Comparison of ENCODE assay signal across 25 mouse cellular contexts in the genomic region with DNA sequence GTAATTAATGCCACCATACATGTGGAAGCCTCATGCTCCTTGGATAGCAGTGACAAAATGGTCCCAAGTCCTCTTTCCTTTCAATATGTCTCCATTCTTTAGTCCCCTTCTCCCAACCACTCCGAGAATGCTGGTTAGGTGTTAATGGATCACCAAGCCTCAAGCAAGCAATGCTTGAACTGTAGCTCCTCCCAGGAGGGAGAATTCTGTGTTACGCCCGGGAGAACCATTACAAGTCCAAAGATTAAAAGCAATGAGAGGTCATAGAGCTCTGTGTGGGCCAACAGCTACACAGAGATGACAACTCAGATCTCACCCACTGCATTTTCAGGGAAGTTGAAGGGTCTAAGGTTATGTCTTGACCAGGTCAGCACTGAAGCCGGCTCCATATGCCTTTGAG. TPM values are rescaled to one million over a fixed set of nuclear protein-coding genes. Genes with fewer than 3 reads are reported as not detected.
DNase-seq lines count a peak whose midpoint lies in the region; ATAC-seq and TF ChIP-seq lines count a peak whose summit lies in the region.
"Had no signal": no experiment of that assay in that cellular context is flagged by ENCODE, and none has a peak within 500 bp of the region (broad histone marks: within the 10 kb centered on the region; RNA-seq: fewer than 3 reads in every experiment).

No protein-coding gene starts in this region.

- H3K36me3 ChIP-seq in kidney, adult 2 months (ENCODE audit: control insufficient read depth, insufficient read depth, low read length), result no peaks in the 10 kb centered on the region
- H3K36me3 ChIP-seq in kidney, embryonic 14.5 days (ENCODE audit: control insufficient read depth, insufficient read depth, low read length), result no peaks in the 10 kb centered on the region
- no peaks in the 10 kb centered on the region for H3K36me3 ChIP-seq in testis, adult 2 months (ENCODE audit: control insufficient read depth, insufficient read depth, low read length)
- H3K36me3 ChIP-seq: embryonic facial prominence, embryonic 13.5 days; embryonic facial prominence, embryonic 15.5 days; forebrain, embryonic 10.5 days; forebrain, embryonic 12.5 days had no signal

- DNase-seq in kidney, adult 2 months, result peak; percentile 81
- no peak for DNase-seq in kidney, adult 18-20 months
- peak; percentile 83 for DNase-seq in kidney, adult 9 months
- no peak for DNase-seq in testis, postnatal 14 days (ENCODE audit: low spot score)
- DNase-seq: adrenal gland, adult 2 months; adrenal gland, postnatal 10 days; adrenal gland, postnatal 25 days; cerebellum, adult 11 months; cerebellum, adult 18-20 months; cerebellum, adult 8-10 months; cerebellum, adult 9-11 months; cerebellum, postnatal 14 days; cerebellum, postnatal 36 days; embryo, embryonic 11 days had no signal

- H3K4me2 ChIP-seq in kidney, embryonic 14.5 days (replicated peaks; ENCODE audit: low read depth, low read length), result no peak overlapping the region
- H3K4me2 ChIP-seq: embryonic facial prominence, embryonic 13.5 days; embryonic facial prominence, embryonic 15.5 days; forebrain, embryonic 12.5 days had no signal

- TF ChIP-seq POLR2A in kidney, adult 2 months (IDR thresholded peaks at IDR 0.05; ENCODE audit: low read depth, low read length), result no peak
- no peak for TF ChIP-seq POLR2A in testis, adult 2 months (IDR thresholded peaks at IDR 0.05; ENCODE audit: control insufficient read depth, low read depth, low read length)

- 41% methylated on average over 4 of the region's 4 CpGs for WGBS in kidney, adult 2 months
- WGBS in kidney, embryonic 14.5 days, result 66% methylated on average over 4 of the region's 4 CpGs

- peaks cover 6% of the 10 kb centered on the region for H3K4me1 ChIP-seq in kidney, adult 2 months (ENCODE audit: control insufficient read depth, insufficient read depth, low read length)
- no peaks in the 10 kb centered on the region for H3K4me1 ChIP-seq in kidney, embryonic 14.5 days (ENCODE audit: control insufficient read depth, insufficient read depth, low read length)
- H3K4me1 ChIP-seq in testis, adult 2 months (ENCODE audit: control insufficient read depth, insufficient read depth, low read length), result no peaks in the 10 kb centered on the region
- H3K4me1 ChIP-seq: embryonic facial prominence, embryonic 13.5 days; embryonic facial prominence, embryonic 15.5 days; forebrain, embryonic 10.5 days; forebrain, embryonic 12.5 days had no signal

- ATAC-seq in kidney, embryonic 14.5 days (ENCODE audit: low FRiP score, low TSS enrichment), result no peak
- ATAC-seq: forebrain, embryonic 14.5 days had no signal

- H3K4me3 ChIP-seq in kidney, adult 2 months (ENCODE audit: insufficient read depth, low read depth, low read length), result no peak overlapping the region
- no peak overlapping the region for H3K4me3 ChIP-seq in kidney, embryonic 14.5 days (ENCODE audit: low read length)
- H3K4me3 ChIP-seq in testis, adult 2 months (ENCODE audit: control insufficient read depth, low read depth, low read length), result peak overlapping the region; percentile 50; the same call in 1 of the 2 replicates
- H3K4me3 ChIP-seq: embryonic facial prominence, embryonic 13.5 days; embryonic facial prominence, embryonic 15.5 days; erythroblast, embryonic 14.5 days; forebrain, embryonic 10.5 days; forebrain, embryonic 12.5 days had no signal

- H3K27ac ChIP-seq in kidney, adult 2 months (ENCODE audit: insufficient read depth, low read depth, low read length), result no peak overlapping the region
- no peak overlapping the region for H3K27ac ChIP-seq in kidney, embryonic 14.5 days (ENCODE audit: low read depth, low read length)
- no peak overlapping the region for H3K27ac ChIP-seq in testis, adult 2 months (ENCODE audit: control insufficient read depth, insufficient read depth, low read depth, low read length)
- H3K27ac ChIP-seq: embryonic facial prominence, embryonic 13.5 days; embryonic facial prominence, embryonic 15.5 days; forebrain, embryonic 10.5 days; forebrain, embryonic 12.5 days had no signal

- H3K9me3 ChIP-seq in kidney, embryonic 14.5 days (ENCODE audit: control insufficient read depth, low read length), result no peaks in the 10 kb centered on the region
- H3K9me3 ChIP-seq: embryonic facial prominence, embryonic 13.5 days; embryonic facial prominence, embryonic 15.5 days; forebrain, embryonic 10.5 days; forebrain, embryonic 12.5 days had no signal

- no peaks in the 10 kb centered on the region for H3K27me3 ChIP-seq in kidney, adult 2 months (replicated peaks; ENCODE audit: control insufficient read depth, insufficient read depth, low read length)
- peaks cover 4% of the 10 kb centered on the region; the same call in 1 of the 2 replicates for H3K27me3 ChIP-seq in kidney, embryonic 14.5 days (ENCODE audit: control insufficient read depth, insufficient read depth, low read length)
- no peaks in the 10 kb centered on the region for H3K27me3 ChIP-seq in testis, adult 2 months (ENCODE audit: control insufficient read depth, insufficient read depth, low read length)

- H3K9ac ChIP-seq in kidney, embryonic 14.5 days (ENCODE audit: low read depth, low read length), result no peak overlapping the region
- H3K9ac ChIP-seq: embryonic facial prominence, embryonic 13.5 days; embryonic facial prominence, embryonic 15.5 days; forebrain, embryonic 12.5 days had no signal

- no peak for TF ChIP-seq CTCF in kidney, adult 2 months (conservative IDR thresholded peaks at IDR 0.05; ENCODE audit: insufficient read depth, insufficient read length, low read depth, low read length)
- TF ChIP-seq CTCF in testis, adult 2 months (IDR thresholded peaks at IDR 0.05; ENCODE audit: control insufficient read depth, insufficient read depth, insufficient replicate concordance, low read depth, low read length), result no peak

RNA-seq across cellular contexts. Expression of a gene that starts 14.8 kb away (rescaled TPM):
- not detected in 2 replicates for polyA plus RNA-seq in kidney, adult 2 months (2012; rRNA removed)
- polyA plus RNA-seq in kidney, embryonic 14.5 days (2014; fragmentation: Nextera tagmentation; extraction: Ambion mirVana), result not detected in 2 replicates
- 0.02 and 0.08 TPM in 2 replicates for polyA plus RNA-seq in testis, adult 2 months (2012; rRNA removed)
- polyA plus RNA-seq: adrenal gland, adult 2 months; C2C12; embryonic facial prominence, embryonic 13.5 days; embryonic facial prominence, embryonic 15.5 days; erythroblast, embryonic 14.5 days; forebrain, embryonic 10.5 days; forebrain, embryonic 12.5 days; forebrain, embryonic 14.5 days had no signal

RNA-seq across cellular contexts. Expression of a gene that starts 37.8 kb away (rescaled TPM):
- polyA plus RNA-seq in kidney, adult 2 months (2012; rRNA removed), result not detected in 2 replicates
- polyA plus RNA-seq in kidney, embryonic 14.5 days (2014; fragmentation: Nextera tagmentation; extraction: Ambion mirVana), result not detected in 2 replicates
- not detected in 2 replicates for polyA plus RNA-seq in testis, adult 2 months (2012; rRNA removed)
- polyA plus RNA-seq: adrenal gland, adult 2 months; brain, embryonic 14.5 days; embryonic facial prominence, embryonic 11.5 days; embryonic facial prominence, embryonic 13.5 days; erythroblast, embryonic 14.5 days; forebrain, embryonic 10.5 days; forebrain, embryonic 12.5 days; forebrain, embryonic 14.5 days had no signal

RNA-seq across cellular contexts. Expression of a gene that starts 52.9 kb away (rescaled TPM):
- polyA plus RNA-seq in kidney, adult 2 months (2012; rRNA removed), result 3.7 TPM in 2 replicates
- polyA plus RNA-seq in kidney, embryonic 14.5 days (2014; fragmentation: Nextera tagmentation; extraction: Ambion mirVana), result 27.6 and 35.6 TPM in 2 replicates
- 0.47 TPM in 1 of 2 replicates, not detected in the other for polyA plus RNA-seq in testis, adult 2 months (2012; rRNA removed)
- polyA plus RNA-seq: adrenal gland, adult 2 months; brain, embryonic 14.5 days; embryonic facial prominence, embryonic 11.5 days; embryonic facial prominence, embryonic 13.5 days; embryonic facial prominence, embryonic 15.5 days; erythroblast, embryonic 14.5 days; forebrain, embryonic 10.5 days; forebrain, embryonic 12.5 days; forebrain, embryonic 14.5 days had no signal

RNA-seq across cellular contexts. Expression of a gene that starts 57.9 kb away (rescaled TPM):
- polyA plus RNA-seq in kidney, adult 2 months (2012; rRNA removed), result 34.0 and 34.4 TPM in 2 replicates
- polyA plus RNA-seq in kidney, embryonic 14.5 days (2014; fragmentation: Nextera tagmentation; extraction: Ambion mirVana), result 177 and 186 TPM in 2 replicates
- 0.19 and 1.6 TPM in 2 replicates for polyA plus RNA-seq in testis, adult 2 months (2012; rRNA removed)
- polyA plus RNA-seq: adrenal gland, adult 2 months; embryonic facial prominence, embryonic 11.5 days; embryonic facial prominence, embryonic 15.5 days; erythroblast, embryonic 14.5 days; forebrain, embryonic 10.5 days; forebrain, embryonic 12.5 days; forebrain, embryonic 14.5 days had no signal

Comparison
In these comparisons a context has a peak if more than half of its experiments do, and no peak if none do; other contexts are left out.
1. DNase-seq: peak in kidney, adult 2 months (single experiment) and kidney, adult 9 months (single experiment); none in kidney, adult 18-20 months (single experiment) and testis, postnatal 14 days (single experiment).